Mouse (Mus musculus): ENCODE measurements around the gene Sqstm1. TPM values are rescaled to one million over a fixed set of nuclear protein-coding genes. Genes with fewer than 3 reads are reported as not detected.

Sqstm1 gene
- polyA plus RNA-seq, 1 experiment from 2014 or later, result 280 TPM

- H3K27me3 ChIP-seq, result peaks cover 12% of the 10 kb centered on the region; the same call in 1 of the 2 replicates
- peaks cover 44% of the 10 kb centered on the region for H3K4me1 ChIP-seq (replicated peaks)
- peak overlapping the region; percentile 34 for H3K9ac ChIP-seq (replicated peaks)
- 23% methylated on average over 3 of the region's 3 CpGs for WGBS
- H3K36me3 ChIP-seq, result peaks cover 28% of the 10 kb centered on the region
- ATAC-seq, result no peak
- H3K4me3 ChIP-seq (replicated peaks), result no peak overlapping the region
- no peak overlapping the region for H3K27ac ChIP-seq
- no peak overlapping the region for H3K4me2 ChIP-seq (replicated peaks)
- no peaks in the 10 kb centered on the region for H3K9me3 ChIP-seq
Observed at GRCm38 (mm10) chr11:50228772-50229171, 18.1 kb upstream of the Sqstm1 start.

GRCm38 (mm10) chr11:50227736-50228135 is 17.1 kb upstream of the Sqstm1 start:
- Histone ChIP-seq H3K4me2 (replicated peaks) (peak overlapping the region; percentile 91; the same call in 1 of the 2 replicates), H3K4me1 (replicated peaks) (peaks cover 54% of the 10 kb centered on the region), H3K9ac (replicated peaks) (peak overlapping the region; percentile 99; the same call in 1 of the 2 replicates), H3K4me3 (replicated peaks) (no peak overlapping the region), H3K27me3 (peaks cover 12% of the 10 kb centered on the region; the same call in 1 of the 2 replicates), H3K36me3 (peaks cover 18% of the 10 kb centered on the region), H3K9me3 (no peaks in the 10 kb centered on the region), H3K27ac (no peak overlapping the region)
- no peak for ATAC-seq
- 88% methylated on average over 4 of the region's 4 CpGs for WGBS

GRCm38 (mm10) chr11:50227226-50227625 is 16.6 kb upstream of the Sqstm1 start:
- Histone ChIP-seq H3K4me2 (replicated peaks) (peak overlapping the region; percentile 91), H3K4me3 (replicated peaks) (no peak overlapping the region; the same call in 1 of the 2 replicates), H3K4me1 (replicated peaks) (peaks cover 59% of the 10 kb centered on the region), H3K36me3 (peaks cover 12% of the 10 kb centered on the region), H3K27ac (no peak overlapping the region), H3K27me3 (peaks cover 12% of the 10 kb centered on the region; the same call in 1 of the 2 replicates), H3K9ac (replicated peaks) (peak overlapping the region; percentile 99), H3K9me3 (no peaks in the 10 kb centered on the region)
- ATAC-seq, result no peak
- WGBS, result 83% methylated on average over 3 of the region's 3 CpGs

- Histone ChIP-seq H3K27ac (peak overlapping the region; percentile 95; the same call in 1 of the 2 replicates), H3K4me1 (replicated peaks) (peaks cover 59% of the 10 kb centered on the region), H3K27me3 (peaks cover 12% of the 10 kb centered on the region; the same call in 1 of the 2 replicates), H3K36me3 (peaks cover 6% of the 10 kb centered on the region; the same call in 1 of the 2 replicates), H3K4me2 (replicated peaks) (peak overlapping the region; percentile 91), H3K9me3 (no peaks in the 10 kb centered on the region), H3K4me3 (replicated peaks) (peak overlapping the region; percentile 85), H3K9ac (replicated peaks) (peak overlapping the region; percentile 99)
- WGBS, result 33% methylated on average over 2 of the region's 2 CpGs
- ATAC-seq, result no peak
Observed at GRCm38 (mm10) chr11:50226406-50226805, 15.8 kb upstream of the Sqstm1 start.

- Histone ChIP-seq H3K4me2 (replicated peaks) (peak overlapping the region; percentile 91), H3K4me1 (replicated peaks) (peaks cover 56% of the 10 kb centered on the region), H3K27ac (peak overlapping the region; percentile 95), H3K9me3 (no peaks in the 10 kb centered on the region), H3K9ac (replicated peaks) (peak overlapping the region; percentile 99), H3K4me3 (replicated peaks) (peak overlapping the region; percentile 85), H3K27me3 (peaks cover 12% of the 10 kb centered on the region; the same call in 1 of the 2 replicates), H3K36me3 (peaks cover 3% of the 10 kb centered on the region; the same call in 1 of the 2 replicates)
- 3% methylated on average over 34 of the region's 34 CpGs for WGBS
- ATAC-seq, result peak; percentile 35
Observed at GRCm38 (mm10) chr11:50225611-50226378, 15.2 kb upstream of the Sqstm1 start.

- peak; percentile 86 for ATAC-seq
- Histone ChIP-seq H3K27me3 (0 out of 2 replicates have a peak, but pooled peaks cover 6% of the 10 kb centered on the region), H3K4me2 (replicated peaks) (peak overlapping the region; percentile 91), H3K4me3 (replicated peaks) (peak overlapping the region; percentile 85), H3K9ac (replicated peaks) (peak overlapping the region; percentile 99), H3K9me3 (no peaks in the 10 kb centered on the region), H3K36me3 (0 out of 2 replicates have a peak, but pooled peaks cover under 1% of the 10 kb centered on the region), H3K4me1 (replicated peaks) (peaks cover 51% of the 10 kb centered on the region), H3K27ac (peak overlapping the region; percentile 95)
- under 1% methylated on average over 67 of the region's 70 CpGs for WGBS
Observed at GRCm38 (mm10) chr11:50224671-50225530, 14.3 kb upstream of the Sqstm1 start.

- H3K4me2 ChIP-seq (replicated peaks), result peak overlapping the region; percentile 91
- H3K27ac ChIP-seq, result peak overlapping the region; percentile 95
- peaks cover 47% of the 10 kb centered on the region for H3K4me1 ChIP-seq (replicated peaks)
- H3K9ac ChIP-seq (replicated peaks), result peak overlapping the region; percentile 99
- peak; percentile 27 for ATAC-seq
- H3K4me3 ChIP-seq (replicated peaks), result peak overlapping the region; percentile 85
- 0 out of 2 replicates have a peak, but pooled peaks cover 3% of the 10 kb centered on the region for H3K36me3 ChIP-seq
- H3K9me3 ChIP-seq, result no peaks in the 10 kb centered on the region
- 4% methylated on average over 17 of the region's 17 CpGs for WGBS
- 0 out of 2 replicates have a peak, but pooled peaks cover 4% of the 10 kb centered on the region for H3K27me3 ChIP-seq
Observed at GRCm38 (mm10) chr11:50223783-50224662, 13.4 kb upstream of the Sqstm1 start.

- Histone ChIP-seq H3K4me2 (replicated peaks) (peak overlapping the region; percentile 91), H3K9ac (replicated peaks) (no peak overlapping the region; the same call in 1 of the 2 replicates), H3K27me3 (no peaks in the 10 kb centered on the region), H3K36me3 (0 out of 2 replicates have a peak, but pooled peaks cover 3% of the 10 kb centered on the region), H3K4me1 (replicated peaks) (peaks cover 44% of the 10 kb centered on the region), H3K4me3 (replicated peaks) (no peak overlapping the region; the same call in 1 of the 2 replicates), H3K9me3 (no peaks in the 10 kb centered on the region), H3K27ac (no peak overlapping the region)
- 53% methylated on average over 7 of the region's 7 CpGs for WGBS
- ATAC-seq, result no peak
Observed at GRCm38 (mm10) chr11:50222559-50223276, 12.1 kb upstream of the Sqstm1 start.

GRCm38 (mm10) chr11:50219833-50220232 is 9.2 kb upstream of the Sqstm1 start:
- WGBS, result 35% methylated on average over 2 of the region's 2 CpGs
- H3K27me3 ChIP-seq, result no peaks in the 10 kb centered on the region
- no peak for ATAC-seq
- no peak overlapping the region for H3K9ac ChIP-seq (replicated peaks)
- H3K27ac ChIP-seq, result no peak overlapping the region
- no peaks in the 10 kb centered on the region for H3K9me3 ChIP-seq
- peaks cover 37% of the 10 kb centered on the region for H3K4me1 ChIP-seq (replicated peaks)
- no peak overlapping the region for H3K4me3 ChIP-seq (replicated peaks)
- no peak overlapping the region for H3K4me2 ChIP-seq (replicated peaks)
- H3K36me3 ChIP-seq, result 0 out of 2 replicates have a peak, but pooled peaks cover 3% of the 10 kb centered on the region

GRCm38 (mm10) chr11:50217811-50218210 is 7.2 kb upstream of the Sqstm1 start:
- Histone ChIP-seq H3K27me3 (no peaks in the 10 kb centered on the region), H3K27ac (no peak overlapping the region), H3K4me2 (replicated peaks) (no peak overlapping the region), H3K9ac (replicated peaks) (no peak overlapping the region), H3K4me3 (replicated peaks) (no peak overlapping the region), H3K9me3 (no peaks in the 10 kb centered on the region), H3K36me3 (0 out of 2 replicates have a peak, but pooled peaks cover 3% of the 10 kb centered on the region), H3K4me1 (replicated peaks) (peaks cover 28% of the 10 kb centered on the region)
- ATAC-seq, result no peak
- WGBS, result 61% methylated on average over 4 of the region's 4 CpGs
